Mouse (Mus musculus): Measurements from ENCODE around the gene Abhd15.
"Not testable (repeated sequence)": the region's sequence is repeated elsewhere in the genome, so short reads cannot be mapped to it uniquely, and the experiment has no call there.

DNA sequence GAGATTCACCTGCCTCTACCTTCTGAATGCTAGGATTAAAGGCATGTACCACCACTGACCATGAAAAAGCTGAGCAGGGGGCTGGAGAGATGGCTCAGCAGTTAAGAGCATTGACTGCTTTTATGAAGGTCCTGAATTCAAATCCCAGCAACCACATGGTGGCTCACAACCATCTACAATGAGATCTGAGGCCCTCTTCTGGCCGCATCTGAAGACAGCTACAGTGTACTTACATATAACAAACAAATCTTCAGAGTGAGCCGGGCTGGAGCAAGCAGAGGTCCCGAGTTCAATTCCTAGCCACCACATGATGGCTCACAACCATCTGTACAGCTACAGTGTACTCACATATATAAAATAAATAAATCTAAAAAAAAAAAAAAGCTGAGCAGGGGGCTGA lies 13.5 kb downstream of the Abhd15 start:
- not testable (repeated sequence) for TF ChIP-seq CTCF (IDR thresholded peaks at IDR 0.05; ENCODE audit: borderline replicate concordance, extremely low read depth, insufficient read depth, insufficient read length); POLR2A (IDR thresholded peaks at IDR 0.05; ENCODE audit: borderline replicate concordance, extremely low read depth, insufficient read depth, insufficient read length, poor library complexity, severe bottlenecking)
